Mouse (Mus musculus): ENCODE data around the gene Chrna9. TPM values are rescaled to one million over a fixed set of nuclear protein-coding genes. Genes with fewer than 3 reads are reported as not detected.

Chrna9 gene
- 0.44 TPM in 1 of 2 replicates, not detected in the other for polyA plus RNA-seq (2012; rRNA removed)

DNA sequence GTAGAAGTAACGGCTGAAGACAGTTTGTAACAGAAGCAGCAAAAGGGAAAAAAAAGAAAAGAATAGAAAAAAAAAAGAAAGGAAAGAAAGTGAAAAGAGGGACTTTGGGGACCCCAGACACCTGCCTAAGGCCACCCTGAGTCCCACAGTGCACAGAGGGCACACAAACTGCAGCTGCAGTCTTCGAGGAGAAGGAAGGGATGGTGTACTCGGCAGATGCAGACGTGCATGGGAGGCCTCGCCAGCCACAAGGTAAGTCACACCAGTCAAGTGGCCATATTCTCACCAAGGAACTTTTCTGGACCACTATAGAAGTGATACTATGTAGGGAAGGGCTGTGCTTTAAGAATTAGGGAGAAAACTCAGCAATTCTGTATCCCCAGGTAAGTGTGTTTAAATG is at the start of gene Chrna9:
Gene Chrna9 (plus strand): TSS at position 139 of the 400 bp plus-strand sequence.

DNA sequence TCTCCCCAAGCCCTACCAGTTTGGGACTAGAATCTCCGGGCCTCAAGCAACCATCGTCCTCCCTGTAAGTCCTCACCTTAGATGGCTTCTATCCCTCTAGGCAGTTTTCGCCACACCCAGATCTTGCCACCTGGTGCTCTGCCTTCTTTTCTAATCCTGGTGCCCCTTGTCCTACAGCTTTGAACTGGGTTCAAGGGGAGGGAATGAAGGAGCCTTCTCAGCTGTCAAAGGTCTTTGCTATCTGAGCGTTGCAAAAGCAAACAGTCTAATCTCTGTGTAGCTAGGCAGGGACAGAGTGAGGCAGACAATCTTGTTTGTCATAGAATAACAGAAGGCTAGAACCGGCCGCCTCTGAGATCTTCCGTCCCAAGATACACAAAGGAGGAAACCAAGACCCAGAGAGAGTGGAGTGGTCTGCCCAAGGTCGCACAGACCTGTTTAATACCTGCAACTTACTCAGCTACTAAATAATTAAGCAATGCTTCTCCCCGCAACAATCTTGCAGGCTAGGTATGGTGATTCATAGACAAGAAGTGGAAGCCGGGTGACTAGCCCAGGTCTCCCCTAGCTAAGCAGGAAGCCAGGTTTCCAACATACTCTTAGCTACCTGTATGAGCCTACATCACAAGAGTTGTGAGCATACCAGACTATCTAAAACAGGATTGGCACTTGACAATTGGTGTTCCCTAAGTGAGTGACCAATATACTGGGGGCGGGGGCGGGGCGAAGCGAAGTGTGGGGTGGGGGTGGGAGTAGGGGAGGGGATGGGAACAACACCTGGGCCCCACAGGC is 69.6 kb downstream of the Chrna9 start, which contains the start of gene 9130230L23Rik:
Gene 9130230L23Rik (minus strand): TSS at position 152 of the 792 bp plus-strand sequence.

Other genes with a start within 250 kb of the Chrna9 start
- 1.2 and 1.9 TPM in 2 replicates for gene Pds5a, start 236.6 kb upstream of the Chrna9 start, polyA plus RNA-seq (2012; rRNA removed)
- gene N4bp2, start 171.4 kb upstream of the Chrna9 start, polyA plus RNA-seq (2012; rRNA removed) = 0.71 and 1.6 TPM in 2 replicates
- gene Rhoh, start 73.7 kb upstream of the Chrna9 start, polyA plus RNA-seq (2012; rRNA removed) = 0.26 and 0.30 TPM in 2 replicates
- gene 9130230L23Rik, start 69.4 kb downstream of the Chrna9 start, polyA plus RNA-seq (2012; rRNA removed) = 1.8 and 2.4 TPM in 2 replicates
- gene Rbm47, start 238.2 kb downstream of the Chrna9 start, polyA plus RNA-seq (2012; rRNA removed) = 39.9 and 48.9 TPM in 2 replicates

All from stomach, adult 2 months (tissue).